Mouse (Mus musculus) ES-Bruce4 (cell line): ENCODE measurements around the gene Ern1.

Experiments
- CTCF ChIP-seq: IDR thresholded peaks from one replicate; pipeline ENCODE4 v1.8.1; 2011; ENCODE audit warnings: low read depth, low read length
- EP300 ChIP-seq: IDR thresholded peaks from 2 replicates; pipeline ENCODE4 v1.6.1; 2011; ENCODE audit warnings: low read depth, low read length; ENCODE audit not compliant: insufficient read depth
- POLR2A ChIP-seq: IDR thresholded peaks from one replicate; pipeline ENCODE4 v1.8.1; 2011; ENCODE audit warnings: low read length; ENCODE audit not compliant: insufficient read depth

DNA sequence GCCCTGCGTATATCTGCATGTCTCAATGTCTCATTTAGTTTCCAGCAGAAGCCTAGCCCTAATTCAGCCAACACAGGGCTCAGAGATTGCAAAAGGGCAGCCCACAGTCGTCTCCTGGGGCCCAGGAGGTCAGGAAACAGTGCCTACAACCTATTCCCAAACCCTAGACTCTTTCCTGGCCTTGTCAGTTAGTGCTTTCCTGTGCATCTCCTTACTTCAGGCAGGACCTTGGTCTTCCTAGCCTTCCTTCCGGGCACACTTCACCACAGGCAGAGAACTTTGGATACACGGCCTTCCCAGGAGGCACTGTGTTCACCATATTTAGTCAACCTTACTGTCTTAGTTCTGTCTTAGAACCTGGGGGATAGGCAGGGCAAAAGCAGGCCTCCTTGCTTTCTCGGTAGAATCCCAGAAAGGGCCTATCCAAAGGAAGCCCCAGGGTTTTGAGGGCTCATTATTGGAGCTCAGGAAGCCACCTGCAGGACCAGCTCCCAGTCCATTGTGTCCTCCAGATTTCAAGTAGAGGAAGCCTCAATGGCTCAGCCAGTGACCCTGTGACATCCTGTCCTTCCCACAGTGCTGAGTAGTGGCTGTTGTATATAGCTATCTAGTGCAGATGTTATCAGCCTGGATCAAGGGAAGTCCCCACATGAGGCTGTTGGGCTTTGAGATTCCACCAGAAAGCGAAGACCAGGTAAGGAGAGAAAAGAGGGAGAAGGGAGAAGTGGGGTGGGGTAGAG lies 104.4 kb downstream of the Ern1 start:
- TF ChIP-seq CTCF, result no peak
- no peak for TF ChIP-seq POLR2A
- TF ChIP-seq EP300, result no peak
